Mouse (Mus musculus): Measurements from ENCODE around the gene Olfr1130. TPM values are rescaled to one million over a fixed set of nuclear protein-coding genes. Genes with fewer than 3 reads are reported as not detected.
"Not testable (repeated sequence)": the region's sequence is repeated elsewhere in the genome, so short reads cannot be mapped to it uniquely, and the experiment has no call there.

Olfr1130 gene
- not detected for total RNA-seq (2022)

GRCm38 (mm10) chr2:87605912-87606311 is at the start of gene Olfr1130:
Gene Olfr1130 (plus strand): TSS chr2:87606212.
- not testable (repeated sequence) for DNase-seq (ENCODE audit: low spot score in 2 of 2)

GRCm38 (mm10) chr2:87573602-87574001 is 32.4 kb upstream of the Olfr1130 start, which contains the start of gene Olfr1129:
Gene Olfr1129 (plus strand): TSS chr2:87573902.
- DNase-seq (ENCODE audit: low spot score in 2 of 2) = not testable (repeated sequence)

GRCm38 (mm10) chr2:87626804-87627203 is 20.8 kb downstream of the Olfr1130 start, which contains the start of gene Olfr1131:
Gene Olfr1131 (plus strand): TSS chr2:87627104.
- DNase-seq (ENCODE audit: low spot score in 2 of 2) = no peak

- no peak for DNase-seq (ENCODE audit: low spot score in 2 of 2)
These were observed 31.4 kb downstream of the Olfr1130 start, which contains the start of gene Olfr1132 for GRCm38 (mm10) chr2:87637435-87637834. Gene Olfr1132 (minus strand): TSS chr2:87637535.

GRCm38 (mm10) chr2:87642441-87642840 is 36.4 kb downstream of the Olfr1130 start:
- no peak for DNase-seq (ENCODE audit: low spot score in 2 of 2)

- DNase-seq (ENCODE audit: low spot score in 2 of 2) = no peak
These were observed 41.3 kb downstream of the Olfr1130 start, which contains the start of gene Olfr1133 for GRCm38 (mm10) chr2:87647274-87647673. Gene Olfr1133 (minus strand): TSS chr2:87647374.

GRCm38 (mm10) chr2:87658360-87658759 is 52.3 kb downstream of the Olfr1130 start, which contains the start of gene Olfr1134:
Gene Olfr1134 (minus strand): TSS chr2:87658460.
- DNase-seq (ENCODE audit: low spot score in 2 of 2) = no peak

Other genes with a start within 250 kb of the Olfr1130 start
- not detected for gene Olfr1121, start 236.3 kb upstream of the Olfr1130 start, total RNA-seq (2022)
- gene Olfr1122, start 220.4 kb upstream of the Olfr1130 start, total RNA-seq (2022) = not detected
- gene Olfr1123, start 189.6 kb upstream of the Olfr1130 start, total RNA-seq (2022) = not detected
- gene Olfr1124, start 175.9 kb upstream of the Olfr1130 start, total RNA-seq (2022) = not detected
- not detected for gene Olfr1126, start 152.2 kb upstream of the Olfr1130 start, total RNA-seq (2022)
- gene Pramel7, start 109.1 kb upstream of the Olfr1130 start, total RNA-seq (2022) = not detected
- not detected for gene Pramel6, start 99.6 kb upstream of the Olfr1130 start, total RNA-seq (2022)
- not detected for gene Olfr153, start 74.4 kb upstream of the Olfr1130 start, total RNA-seq (2022)
- not detected for gene Olfr1128, start 60.7 kb upstream of the Olfr1130 start, total RNA-seq (2022)
- not detected for gene Olfr1129, start 32.3 kb upstream of the Olfr1130 start, total RNA-seq (2022)
- not detected for gene Olfr1131, start 20.9 kb downstream of the Olfr1130 start, total RNA-seq (2022)
- gene Olfr1132, start 31.3 kb downstream of the Olfr1130 start, total RNA-seq (2022) = not detected
- gene Olfr1133, start 41.2 kb downstream of the Olfr1130 start, total RNA-seq (2022) = not detected
- not detected for gene Olfr1134, start 52.2 kb downstream of the Olfr1130 start, total RNA-seq (2022)
- not detected for gene Olfr1135, start 67.5 kb downstream of the Olfr1130 start, total RNA-seq (2022)
- gene Olfr1136, start 87.7 kb downstream of the Olfr1130 start, total RNA-seq (2022) = not detected
- gene Olfr1137, start 107.0 kb downstream of the Olfr1130 start, total RNA-seq (2022) = not detected
- gene Olfr1138, start 133.8 kb downstream of the Olfr1130 start, total RNA-seq (2022) = not detected
- not detected for gene Olfr1140, start 137.5 kb downstream of the Olfr1130 start, total RNA-seq (2022)
- not detected for gene Olfr1141, start 147.8 kb downstream of the Olfr1130 start, total RNA-seq (2022)
- not detected for gene Olfr152, start 173.3 kb downstream of the Olfr1130 start, total RNA-seq (2022)
- gene Olfr1143, start 194.4 kb downstream of the Olfr1130 start, total RNA-seq (2022) = not detected
- gene Olfr1145, start 203.6 kb downstream of the Olfr1130 start, total RNA-seq (2022) = not detected
- not detected for gene Olfr1148, start 224.3 kb downstream of the Olfr1130 start, total RNA-seq (2022)
- not detected for gene Olfr1150-ps1, start 237.8 kb downstream of the Olfr1130 start, total RNA-seq (2022)
- gene Olfr1151, start 249.7 kb downstream of the Olfr1130 start, total RNA-seq (2022) = not detected